Mouse (Mus musculus): ENCODE results near the gene Prr5. TPM values are rescaled to one million over a fixed set of nuclear protein-coding genes. Genes with fewer than 3 reads are reported as not detected.

Gene Prr5
- polyA plus RNA-seq, 1 experiment from 2014 or later = 35.0 TPM

- Histone ChIP-seq H3K4me1 (replicated peaks; ENCODE audit: insufficient read depth, low read length) (peaks cover 6% of the 10 kb centered on the region), H3K27me3 (ENCODE audit: insufficient read depth, low read length) (no peaks in the 10 kb centered on the region), H3K9me3 (replicated peaks; ENCODE audit: low read length) (no peaks in the 10 kb centered on the region), H3K4me2 (ENCODE audit: low read length) (no peak overlapping the region), H3K4me3 (replicated peaks; ENCODE audit: low read depth, low read length) (no peak overlapping the region), H3K27ac (peak overlapping the region; percentile 50; the same call in 1 of the 2 replicates), H3K9ac (ENCODE audit: low read depth, low read length) (no peak overlapping the region), H3K36me3 (ENCODE audit: insufficient read depth, low read length) (no peaks in the 10 kb centered on the region)
- 82% methylated on average over 11 of the region's 11 CpGs for WGBS
- DNase-seq (ENCODE audit: low spot score) = no peak
- no peak for ATAC-seq (replicated peaks; ENCODE audit: low FRiP score, low read depth)
- peak; percentile 44; the same call in 1 of the 2 replicates for TF ChIP-seq CTCF (IDR thresholded peaks at IDR 0.05; ENCODE audit: low read depth)
Measured at GRCm38 (mm10) chr15:84674329-84675067, 5.1 kb downstream of the Prr5 start.

- Histone ChIP-seq H3K4me1 (replicated peaks; ENCODE audit: insufficient read depth, low read length) (peaks cover 8% of the 10 kb centered on the region), H3K9ac (ENCODE audit: low read depth, low read length) (no peak overlapping the region), H3K27ac (peak overlapping the region; percentile 50), H3K4me2 (ENCODE audit: low read length) (no peak overlapping the region), H3K9me3 (replicated peaks; ENCODE audit: low read length) (no peaks in the 10 kb centered on the region), H3K4me3 (replicated peaks; ENCODE audit: low read depth, low read length) (no peak overlapping the region), H3K36me3 (ENCODE audit: insufficient read depth, low read length) (no peaks in the 10 kb centered on the region), H3K27me3 (ENCODE audit: insufficient read depth, low read length) (no peaks in the 10 kb centered on the region)
- TF ChIP-seq CTCF (IDR thresholded peaks at IDR 0.05; ENCODE audit: low read depth) = no peak
- WGBS = 59% methylated on average over 8 of the region's 8 CpGs
- DNase-seq (ENCODE audit: low spot score) (no peak), ATAC-seq (replicated peaks; ENCODE audit: low FRiP score, low read depth) (no peak)
Measured at GRCm38 (mm10) chr15:84675317-84675716, 5.9 kb downstream of the Prr5 start.

GRCm38 (mm10) chr15:84677943-84678342, 8.5 kb downstream of the Prr5 start:
- H3K4me1 ChIP-seq (replicated peaks; ENCODE audit: insufficient read depth, low read length) = peaks cover 16% of the 10 kb centered on the region
- TF ChIP-seq CTCF (IDR thresholded peaks at IDR 0.05; ENCODE audit: low read depth) = no peak
- H3K9me3 ChIP-seq (replicated peaks; ENCODE audit: low read length) = no peaks in the 10 kb centered on the region
- no peak overlapping the region for H3K9ac ChIP-seq (ENCODE audit: low read depth, low read length)
- ATAC-seq (replicated peaks; ENCODE audit: low FRiP score, low read depth) (no peak), DNase-seq (ENCODE audit: low spot score) (no peak)
- no peak overlapping the region for H3K27ac ChIP-seq
- whole genome bisulfite sequencing = 65% methylated on average over 11 of the region's 11 CpGs
- H3K27me3 ChIP-seq (ENCODE audit: insufficient read depth, low read length) = no peaks in the 10 kb centered on the region
- H3K4me2 ChIP-seq (ENCODE audit: low read length) = no peak overlapping the region
- H3K4me3 ChIP-seq (replicated peaks; ENCODE audit: low read depth, low read length) = no peak overlapping the region
- no peaks in the 10 kb centered on the region for H3K36me3 ChIP-seq (ENCODE audit: insufficient read depth, low read length)

GRCm38 (mm10) chr15:84679090-84679489, 9.7 kb downstream of the Prr5 start:
- no peak overlapping the region for H3K27ac ChIP-seq
- DNase-seq (ENCODE audit: low spot score) (no peak), ATAC-seq (replicated peaks; ENCODE audit: low FRiP score, low read depth) (no peak)
- no peak overlapping the region for H3K4me2 ChIP-seq (ENCODE audit: low read length)
- no peak overlapping the region for H3K4me3 ChIP-seq (replicated peaks; ENCODE audit: low read depth, low read length)
- H3K36me3 ChIP-seq (ENCODE audit: insufficient read depth, low read length) = no peaks in the 10 kb centered on the region
- TF ChIP-seq CTCF (IDR thresholded peaks at IDR 0.05; ENCODE audit: low read depth) = peak; percentile 69
- no peaks in the 10 kb centered on the region for H3K27me3 ChIP-seq (ENCODE audit: insufficient read depth, low read length)
- 98% methylated on average over 4 of the region's 4 CpGs for WGBS
- H3K4me1 ChIP-seq (replicated peaks; ENCODE audit: insufficient read depth, low read length) = peaks cover 16% of the 10 kb centered on the region
- no peak overlapping the region for H3K9ac ChIP-seq (ENCODE audit: low read depth, low read length)
- no peaks in the 10 kb centered on the region for H3K9me3 ChIP-seq (replicated peaks; ENCODE audit: low read length)

GRCm38 (mm10) chr15:84679794-84680193, 10.4 kb downstream of the Prr5 start:
- WGBS = 62% methylated on average over 3 of the region's 3 CpGs
- no peak for TF ChIP-seq CTCF (IDR thresholded peaks at IDR 0.05; ENCODE audit: low read depth)
- ATAC-seq (replicated peaks; ENCODE audit: low FRiP score, low read depth) = no peak

GRCm38 (mm10) chr15:84680545-84681454, 11.4 kb downstream of the Prr5 start:
- Histone ChIP-seq H3K27ac (peak overlapping the region; percentile 87), H3K27me3 (ENCODE audit: insufficient read depth, low read length) (no peaks in the 10 kb centered on the region), H3K4me2 (ENCODE audit: low read length) (peak overlapping the region; percentile 92), H3K36me3 (ENCODE audit: insufficient read depth, low read length) (no peaks in the 10 kb centered on the region), H3K9me3 (replicated peaks; ENCODE audit: low read length) (no peaks in the 10 kb centered on the region), H3K9ac (ENCODE audit: low read depth, low read length) (peak overlapping the region; percentile 79), H3K4me1 (replicated peaks; ENCODE audit: insufficient read depth, low read length) (peaks cover 21% of the 10 kb centered on the region), H3K4me3 (replicated peaks; ENCODE audit: low read depth, low read length) (peak overlapping the region; percentile 73)
- DNase-seq (ENCODE audit: low spot score) = peak; percentile 90
- peak; percentile 77 for ATAC-seq (replicated peaks; ENCODE audit: low FRiP score, low read depth)
- no peak for TF ChIP-seq CTCF (IDR thresholded peaks at IDR 0.05; ENCODE audit: low read depth)
- WGBS = under 1% methylated on average over 59 of the region's 77 CpGs

More at GRCm38 (mm10) chr15:84679794-84680193, 10.4 kb downstream of the Prr5 start:
- H3K36me3 ChIP-seq (ENCODE audit: insufficient read depth, low read length) = no peaks in the 10 kb centered on the region
- no peak for DNase-seq (ENCODE audit: low spot score)
- peaks cover 16% of the 10 kb centered on the region for H3K4me1 ChIP-seq (replicated peaks; ENCODE audit: insufficient read depth, low read length)
- H3K27ac ChIP-seq = no peak overlapping the region
- no peaks in the 10 kb centered on the region for H3K9me3 ChIP-seq (replicated peaks; ENCODE audit: low read length)
- H3K4me3 ChIP-seq (replicated peaks; ENCODE audit: low read depth, low read length) = no peak overlapping the region
- no peak overlapping the region for H3K4me2 ChIP-seq (ENCODE audit: low read length)
- H3K27me3 ChIP-seq (ENCODE audit: insufficient read depth, low read length) = no peaks in the 10 kb centered on the region
- no peak overlapping the region for H3K9ac ChIP-seq (ENCODE audit: low read depth, low read length)
